Mouse (Mus musculus) lung, postnatal 36 days (tissue): ENCODE measurements at regions not wholly inside any gene's neighbourhood (a gene's known extent, or its start where the extent isn't known, plus 50 kb on each side); places are given as distances from the start of the nearest gene placed in this dataset.

Source experiments
- DNase-seq: peaks from one replicate; pipeline ENCODE4 v3.0.0; 2022; ENCODE audit warnings: mixed read lengths

DNA sequence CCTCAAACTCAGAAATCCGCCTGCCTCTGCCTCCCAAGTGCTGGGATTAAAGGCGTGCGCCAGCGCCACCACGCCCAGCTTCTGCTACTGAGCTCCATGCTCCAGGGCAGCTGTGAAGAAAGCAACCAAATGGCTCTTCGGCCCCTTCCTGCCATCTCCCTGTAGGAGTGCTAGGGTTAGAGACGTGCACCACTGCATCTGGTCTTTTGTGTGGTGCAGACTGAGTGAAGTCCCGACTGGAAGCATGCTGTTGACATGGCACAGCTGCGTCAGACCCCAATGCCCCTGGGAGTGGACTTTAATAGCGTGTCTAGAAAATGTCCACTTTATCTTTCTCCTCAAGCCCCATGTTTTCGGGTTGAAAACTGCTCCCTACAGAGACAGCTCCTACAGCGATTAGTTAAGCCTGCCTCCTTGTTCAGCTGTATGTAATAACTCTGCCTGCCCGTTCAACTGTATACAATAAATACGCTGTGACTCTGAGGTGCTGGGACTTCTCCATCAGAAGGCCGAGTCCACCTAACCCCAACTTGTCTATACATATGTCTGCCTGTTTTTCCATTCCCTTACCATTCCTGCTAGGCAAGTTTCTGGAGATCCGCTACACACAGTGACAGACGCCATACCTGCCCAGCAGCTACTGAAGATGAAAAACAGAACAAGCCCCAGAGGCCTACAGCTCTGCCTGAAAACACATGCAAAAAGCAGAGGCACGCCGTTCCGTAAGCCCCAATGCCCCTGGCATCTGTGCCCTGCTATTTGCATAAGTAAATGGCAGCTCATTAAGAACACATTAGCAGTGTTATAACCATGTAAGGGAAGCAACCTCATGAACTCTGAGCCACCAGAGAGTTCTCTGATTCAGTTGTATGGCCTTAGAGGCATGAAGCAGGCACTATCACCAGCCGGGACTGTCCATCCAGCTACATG, 105.2 kb downstream of the Ier5 start:
- DNase-seq, result no peak

- peak; percentile 16 for DNase-seq
Observed at GRCm38 (mm10) chr1:154983325-154983724, 99.0 kb upstream of the Cacna1e start.

GRCm38 (mm10) chr1:154982836-154983235, 98.5 kb upstream of the Cacna1e start:
- no peak for DNase-seq

DNA sequence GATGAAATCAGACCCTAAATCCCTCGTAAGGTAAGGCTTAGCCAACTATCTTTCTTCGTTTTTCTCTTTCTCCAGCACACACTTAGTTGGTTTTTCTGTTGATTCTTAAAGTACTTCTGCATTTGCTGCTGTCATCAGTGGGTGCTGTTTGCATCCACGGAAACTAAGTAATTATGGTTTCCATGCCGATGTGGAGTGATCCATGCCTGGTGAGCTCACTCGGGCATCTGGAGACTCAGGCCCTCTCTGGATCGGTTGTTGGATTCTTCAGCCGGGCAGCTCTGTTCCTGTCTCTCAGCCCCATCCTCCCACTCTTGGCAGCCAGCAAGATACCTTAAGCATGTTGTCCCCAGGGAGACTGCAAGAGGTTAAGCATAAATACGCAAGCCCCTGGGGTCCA, 97.4 kb upstream of the Cacna1e start:
- DNase-seq, result no peak

- no peak for DNase-seq
Observed at GRCm38 (mm10) chr1:154975732-154976131, 91.4 kb upstream of the Cacna1e start.

DNA sequence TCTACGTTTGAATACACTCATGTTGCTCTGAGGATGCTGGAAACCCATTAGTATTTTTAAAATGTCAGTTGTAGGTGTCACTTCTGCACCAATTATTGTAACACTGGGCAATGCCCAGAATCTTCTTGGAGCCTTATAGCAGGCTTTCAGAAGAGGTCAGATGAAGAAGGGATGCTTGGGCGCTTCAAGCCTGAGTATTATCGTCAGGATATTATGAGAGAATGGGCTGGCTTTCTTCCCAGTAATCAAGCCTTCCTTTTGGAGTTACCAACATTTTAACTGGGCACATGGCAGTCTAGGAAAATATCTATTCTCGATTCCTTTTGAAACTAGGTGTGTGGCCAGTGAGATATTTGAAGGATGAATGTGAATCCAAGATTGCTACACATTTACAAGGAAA, 77.0 kb upstream of the Cacna1e start:
- no peak for DNase-seq

- DNase-seq, result no peak
Observed at GRCm38 (mm10) chr1:154956625-154957031, 72.3 kb upstream of the Cacna1e start.

- no peak for DNase-seq
Observed at GRCm38 (mm10) chr1:154952679-154953078, 68.4 kb upstream of the Cacna1e start.
